Mouse (Mus musculus) kidney, postnatal 36 days (tissue): ENCODE results near the gene Dhx8.
A peak's percentile ranks its signal among the peaks of the same experiment; 100 is the strongest.

Experiments used
- DNase-seq, 2 experiments: peaks; one replicate each; pipeline ENCODE4 v3.0.0; 2021 to 2022; ENCODE audit warnings: mixed read lengths in 2 of 2

Dhx8 gene

DNA sequence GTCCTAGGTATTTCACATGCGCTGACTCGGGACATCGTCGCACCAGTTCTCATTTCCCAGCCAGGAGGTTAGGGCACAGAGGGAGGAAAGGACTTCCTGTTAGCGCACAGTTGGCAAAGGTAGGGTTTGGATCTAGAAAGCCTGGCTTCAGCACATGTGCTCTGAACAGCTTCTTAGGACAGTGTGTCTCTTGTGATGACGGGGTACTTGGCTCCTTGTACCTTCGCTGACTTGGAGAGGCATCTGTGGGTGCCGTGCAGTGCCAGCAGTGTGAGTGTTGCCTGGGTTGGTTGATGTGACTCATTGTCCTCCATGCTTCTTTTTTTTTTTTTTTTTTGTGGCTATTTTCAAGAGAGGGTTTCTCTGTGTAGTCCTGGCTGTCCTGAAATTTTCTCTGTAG is 23.9 kb downstream of the Dhx8 start:
- DNase-seq = no peak

DNA sequence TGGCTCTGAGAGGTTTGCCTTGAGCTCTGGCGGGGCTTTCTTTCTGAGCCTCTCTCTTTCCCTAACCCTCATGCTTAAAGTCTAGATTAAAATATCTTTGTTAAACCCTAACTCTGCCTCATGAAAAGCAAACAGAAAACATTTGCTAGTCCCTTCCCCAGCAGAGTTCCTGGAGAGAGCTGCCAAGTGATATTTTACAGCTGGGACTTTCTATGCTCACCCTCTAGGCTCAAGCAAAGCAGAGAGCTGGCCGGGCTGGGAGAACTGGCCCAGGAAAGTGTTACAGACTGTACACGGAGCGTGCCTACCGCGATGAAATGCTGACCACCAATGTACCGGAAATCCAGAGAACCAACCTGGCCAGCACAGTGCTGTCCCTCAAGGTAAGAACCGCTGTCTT is 24.6 kb downstream of the Dhx8 start:
- DNase-seq = no peak

DNA sequence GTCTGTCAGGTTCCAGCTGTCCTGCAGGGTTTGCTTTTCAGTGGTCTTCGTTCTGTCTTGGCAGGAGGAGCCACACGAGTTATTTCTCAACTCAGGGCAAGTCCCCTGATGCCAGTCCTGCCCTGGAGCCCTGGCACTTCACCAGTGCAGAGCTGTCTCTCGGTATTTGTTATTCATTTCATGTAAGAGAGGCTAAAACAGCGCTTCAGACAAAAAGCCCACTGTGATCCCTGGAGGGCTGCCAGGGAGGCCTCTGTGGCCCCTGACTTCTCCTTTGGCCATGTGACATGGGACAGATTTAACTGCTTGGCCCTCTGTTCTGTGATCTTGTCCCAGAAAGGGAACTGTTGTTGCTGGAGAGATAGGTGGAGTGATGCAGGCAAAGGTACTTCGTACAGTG is 25.7 kb downstream of the Dhx8 start:
- no peak for DNase-seq

DNA sequence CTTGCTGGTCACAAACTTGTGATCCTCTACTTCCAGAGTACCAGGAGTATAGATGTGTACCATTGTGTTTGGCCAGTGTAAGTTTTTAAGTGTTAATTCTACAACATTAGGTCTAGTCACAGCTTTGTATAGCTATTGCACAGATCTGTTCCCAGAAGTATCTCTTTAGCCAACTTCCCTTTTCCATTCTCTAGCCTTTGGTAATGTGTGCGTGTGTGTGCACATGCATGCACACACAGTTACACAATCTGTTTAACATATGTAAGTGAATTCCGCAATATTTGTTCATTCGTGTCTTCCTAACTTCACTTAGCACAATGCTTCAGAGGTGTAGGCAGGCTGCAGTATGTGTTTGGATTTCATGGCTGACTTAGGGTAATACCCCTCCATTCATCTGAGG is 26.8 kb downstream of the Dhx8 start:
- DNase-seq = no peak

DNA sequence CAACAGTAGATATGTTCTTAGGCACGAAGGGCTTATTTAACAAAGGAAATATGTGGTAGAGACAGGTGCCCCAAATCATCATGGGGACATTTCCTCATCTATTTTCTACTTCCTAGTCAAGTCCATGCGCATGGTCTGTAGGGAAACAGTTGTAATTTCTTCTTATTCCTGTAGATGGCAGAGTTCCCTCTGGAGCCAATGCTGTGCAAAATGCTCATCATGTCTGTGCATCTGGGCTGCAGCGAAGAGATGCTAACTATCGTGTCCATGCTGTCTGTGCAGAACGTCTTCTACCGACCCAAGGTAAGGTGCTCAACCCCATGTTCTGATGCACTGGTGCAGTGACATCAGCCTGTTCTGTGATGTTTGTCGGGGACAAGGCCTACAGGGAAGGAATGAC is 31.0 kb downstream of the Dhx8 start:
- peak in 1 of 2 experiments; percentile 38 for DNase-seq

DNA sequence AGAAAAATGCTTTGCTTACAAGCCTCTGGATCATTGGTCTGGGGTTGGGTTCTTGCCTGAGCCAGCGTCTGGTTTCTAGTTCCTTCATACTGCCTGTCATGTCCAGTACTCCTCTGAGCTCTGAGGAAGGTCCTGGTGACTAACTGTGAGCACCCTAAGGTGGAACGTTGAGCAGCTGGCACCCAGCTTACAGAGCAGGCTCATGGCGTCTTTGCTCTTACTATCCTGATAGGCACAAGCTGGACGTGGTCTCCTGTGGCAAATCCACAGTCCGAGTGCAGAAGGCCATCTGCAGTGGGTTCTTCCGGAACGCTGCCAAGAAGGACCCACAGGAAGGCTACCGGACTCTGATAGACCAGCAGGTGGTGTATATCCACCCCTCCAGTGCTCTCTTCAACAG is 31.8 kb downstream of the Dhx8 start:
- DNase-seq = no peak

DNA sequence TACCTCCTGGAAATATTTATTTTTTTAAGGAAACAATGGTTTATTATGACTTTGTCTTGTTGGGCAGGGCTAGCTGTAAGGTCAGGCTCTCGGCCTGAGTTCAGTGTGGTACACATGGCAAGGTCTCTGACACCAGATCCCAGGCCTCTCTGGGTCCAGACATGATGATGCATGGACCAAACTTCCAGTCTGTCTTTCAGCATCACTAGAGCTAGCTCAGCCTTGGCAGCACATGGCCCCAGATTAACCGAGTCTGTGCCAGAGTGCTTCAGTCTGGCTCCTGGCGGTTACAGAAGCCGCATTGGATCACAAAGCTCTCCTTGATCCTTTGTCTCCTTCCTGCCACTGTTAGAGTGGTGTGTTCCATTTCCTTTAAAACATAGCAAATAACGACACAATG is 34.6 kb downstream of the Dhx8 start:
- no peak for DNase-seq

DNA sequence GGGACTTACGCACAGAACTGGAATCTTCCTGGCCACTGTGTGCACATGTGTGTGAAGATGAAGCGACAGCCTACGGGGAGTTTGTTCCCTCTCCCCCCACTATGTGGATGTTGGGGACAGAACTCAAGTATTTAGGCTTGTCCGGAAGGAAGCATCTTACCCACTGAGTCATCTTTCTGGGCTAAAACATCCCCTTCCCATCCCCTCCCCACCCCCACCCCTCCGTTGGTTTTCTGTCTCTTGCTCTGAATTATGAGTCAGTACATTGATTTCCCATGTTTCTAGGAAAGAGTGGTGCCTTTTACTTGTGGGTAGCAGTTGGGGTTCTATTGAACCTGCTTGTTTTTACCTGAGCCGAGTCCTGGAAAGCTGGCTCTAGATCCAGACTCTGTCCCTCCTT is 36.0 kb downstream of the Dhx8 start:
- no peak for DNase-seq

DNA sequence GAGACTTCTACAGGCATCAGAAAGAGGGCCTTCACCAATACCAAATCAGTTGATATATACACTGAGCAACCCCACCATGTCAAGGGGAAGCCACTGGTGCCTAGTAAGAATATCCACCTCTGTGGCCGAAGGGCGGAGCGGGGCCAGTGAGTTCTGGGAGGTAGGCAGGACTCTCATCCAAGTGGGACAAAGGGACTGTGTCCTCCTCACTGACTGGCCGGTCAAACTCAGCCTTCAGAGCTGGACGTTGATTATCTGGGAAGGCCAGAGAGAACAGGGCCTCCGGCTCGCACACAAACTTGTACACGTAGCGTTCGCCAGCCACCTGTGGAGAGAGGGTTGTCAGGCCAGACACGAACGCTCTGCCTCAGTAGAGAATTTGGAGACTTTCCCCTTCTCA is 37.5 kb downstream of the Dhx8 start:
- DNase-seq = no peak

DNA sequence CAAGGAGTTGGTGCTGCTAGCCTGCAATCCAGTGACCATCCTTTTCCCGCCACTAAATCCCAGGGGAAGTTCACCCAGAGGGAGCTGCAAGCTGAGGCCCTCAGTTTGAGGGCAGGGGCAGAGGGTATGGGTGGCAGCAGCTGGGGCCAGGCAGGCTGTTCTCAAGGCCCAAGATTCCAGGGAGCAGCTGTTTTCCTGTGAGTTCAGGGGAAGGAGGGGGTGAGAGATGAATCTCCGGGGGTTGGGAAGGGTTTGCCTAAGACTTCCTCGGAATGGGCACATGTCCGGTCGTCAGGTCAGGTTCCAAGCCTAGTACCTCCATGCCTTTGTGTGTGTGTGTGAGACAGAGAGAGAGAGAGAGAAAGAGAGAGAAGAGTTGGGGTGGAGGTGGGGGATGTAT is 39.3 kb downstream of the Dhx8 start:
- no peak for DNase-seq

DNA sequence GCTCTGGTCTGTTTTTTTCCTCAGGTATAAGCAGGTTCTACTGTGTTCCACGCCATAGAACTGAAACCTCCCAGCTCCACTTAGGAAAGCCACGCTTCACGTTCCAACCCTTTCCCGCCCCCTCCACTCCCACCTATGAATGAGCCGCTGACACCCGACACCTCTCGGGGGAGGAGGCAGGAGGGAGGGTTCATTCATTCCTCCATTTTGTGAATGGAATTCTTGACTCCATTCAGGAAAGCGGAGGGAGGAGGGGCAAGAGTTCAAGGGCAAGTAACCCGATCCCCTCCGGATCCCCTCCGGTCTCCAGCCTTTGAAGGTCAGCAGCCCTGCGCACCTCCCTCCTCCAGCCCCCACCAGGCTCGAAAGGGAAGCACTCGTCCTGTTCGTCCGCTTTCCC is 39.7 kb downstream of the Dhx8 start:
- DNase-seq = peak; percentile 68 to 71

DNA sequence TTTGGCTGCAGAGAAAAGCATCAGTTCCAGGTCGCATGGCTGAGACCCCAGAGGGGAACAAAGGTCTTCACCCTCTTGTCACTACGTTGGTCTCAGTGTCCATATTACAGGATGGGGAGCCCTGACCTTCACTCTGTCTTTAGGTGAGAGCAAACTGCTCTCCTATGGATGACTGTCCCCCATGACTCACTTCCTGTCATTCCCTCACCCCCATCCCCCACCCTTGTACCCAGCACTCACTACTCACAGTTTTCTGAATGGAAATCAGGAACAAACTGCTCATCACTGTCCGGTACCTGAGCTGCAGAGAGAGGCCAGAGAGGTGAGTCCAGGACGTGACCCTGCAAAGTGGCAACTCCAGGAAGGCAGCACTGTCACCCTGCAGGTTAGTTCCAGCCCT is 44.1 kb downstream of the Dhx8 start:
- DNase-seq = no peak

DNA sequence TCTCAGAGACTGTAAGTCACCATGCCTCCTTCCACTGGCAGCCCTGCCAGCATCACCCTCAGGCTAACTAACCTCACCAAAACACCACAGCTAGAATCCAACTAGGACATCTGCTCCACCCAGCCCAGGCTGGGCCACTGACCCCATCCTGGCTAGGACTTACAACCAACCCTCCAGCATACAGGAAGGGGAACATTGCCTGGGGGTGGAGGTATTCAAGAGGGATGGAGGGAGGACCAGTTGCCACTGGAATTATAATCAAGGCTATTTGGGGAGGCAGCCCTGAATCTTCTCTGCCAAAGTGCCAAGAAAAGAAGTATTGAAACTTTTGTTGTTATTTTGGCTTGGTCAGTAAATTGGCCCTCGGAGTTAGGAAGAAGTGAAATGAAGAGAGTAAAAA is 50.4 kb downstream of the Dhx8 start:
- no peak for DNase-seq

DNA sequence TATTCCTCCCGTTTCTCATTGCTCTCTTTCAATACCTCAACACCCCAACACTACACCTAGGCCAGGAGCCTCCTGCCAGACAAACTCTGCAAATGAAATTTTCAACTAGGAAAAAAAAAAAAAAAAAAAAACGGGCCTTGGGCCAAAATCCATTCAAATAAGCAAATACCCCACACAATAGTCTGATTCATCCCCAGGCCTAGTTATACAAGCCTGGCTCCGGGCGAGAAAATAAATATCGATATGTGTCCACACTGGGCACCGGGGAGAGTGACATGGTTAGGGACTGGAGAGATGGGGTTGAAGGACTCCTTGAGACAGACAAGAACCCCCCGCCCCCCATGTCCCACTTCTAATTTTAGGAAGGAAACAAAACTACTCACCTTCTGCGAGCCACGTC is 50.9 kb downstream of the Dhx8 start:
- no peak for DNase-seq

DNA sequence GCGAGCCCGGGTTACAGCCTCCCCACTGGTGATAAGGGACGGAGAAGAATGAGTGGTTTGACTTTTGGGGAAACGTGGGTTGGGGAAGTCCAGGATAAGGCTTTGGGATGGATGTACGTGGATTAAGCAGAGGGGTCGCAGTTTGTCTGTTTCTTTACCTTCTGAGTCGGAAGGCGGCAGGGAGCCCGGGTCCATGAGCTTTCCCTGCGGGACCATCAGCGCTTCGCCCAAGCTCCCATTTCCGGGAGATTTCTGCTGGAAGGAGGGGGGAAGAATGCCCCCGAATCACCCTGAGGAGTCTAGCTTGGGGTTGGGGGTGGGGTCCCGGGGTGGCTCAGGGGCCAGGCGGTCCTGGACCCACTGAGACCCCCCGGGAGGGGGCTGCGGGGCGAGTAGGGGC is 51.4 kb downstream of the Dhx8 start:
- DNase-seq = no peak

DNA sequence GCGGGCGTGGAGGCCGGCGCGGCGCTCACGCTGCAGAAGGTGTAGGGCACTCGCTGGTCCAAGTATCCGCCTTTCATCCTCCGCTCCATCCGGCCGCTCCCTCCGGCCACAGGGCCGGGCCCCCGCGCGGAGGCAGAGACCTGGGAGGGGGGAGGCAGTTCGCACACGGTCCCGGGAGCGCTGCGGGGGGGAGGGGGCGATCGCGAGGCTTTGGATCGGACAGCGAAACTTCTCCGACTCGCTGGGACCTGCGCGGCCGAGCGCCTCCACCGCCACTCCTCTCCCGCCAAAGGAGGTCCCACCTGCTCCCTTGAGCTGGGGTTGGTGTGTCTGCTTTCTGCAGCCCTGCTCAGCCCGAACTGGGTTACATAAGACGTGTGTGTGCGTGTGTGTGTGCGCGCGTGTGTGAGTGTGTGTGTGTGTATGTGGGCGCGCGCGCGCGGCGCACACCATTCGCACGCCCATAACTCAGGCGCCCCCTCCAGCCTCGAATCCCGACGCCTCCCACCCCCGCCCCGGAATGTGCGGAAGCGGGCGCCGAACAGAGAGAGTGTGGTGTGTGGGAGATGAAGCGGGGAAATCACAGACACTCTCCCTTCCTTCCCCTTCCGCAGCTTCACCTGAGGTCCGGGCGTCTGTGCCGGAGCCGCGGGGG is 51.9 kb downstream of the Dhx8 start:
- DNase-seq = peak in 1 of 2 experiments; percentile 26

DNA sequence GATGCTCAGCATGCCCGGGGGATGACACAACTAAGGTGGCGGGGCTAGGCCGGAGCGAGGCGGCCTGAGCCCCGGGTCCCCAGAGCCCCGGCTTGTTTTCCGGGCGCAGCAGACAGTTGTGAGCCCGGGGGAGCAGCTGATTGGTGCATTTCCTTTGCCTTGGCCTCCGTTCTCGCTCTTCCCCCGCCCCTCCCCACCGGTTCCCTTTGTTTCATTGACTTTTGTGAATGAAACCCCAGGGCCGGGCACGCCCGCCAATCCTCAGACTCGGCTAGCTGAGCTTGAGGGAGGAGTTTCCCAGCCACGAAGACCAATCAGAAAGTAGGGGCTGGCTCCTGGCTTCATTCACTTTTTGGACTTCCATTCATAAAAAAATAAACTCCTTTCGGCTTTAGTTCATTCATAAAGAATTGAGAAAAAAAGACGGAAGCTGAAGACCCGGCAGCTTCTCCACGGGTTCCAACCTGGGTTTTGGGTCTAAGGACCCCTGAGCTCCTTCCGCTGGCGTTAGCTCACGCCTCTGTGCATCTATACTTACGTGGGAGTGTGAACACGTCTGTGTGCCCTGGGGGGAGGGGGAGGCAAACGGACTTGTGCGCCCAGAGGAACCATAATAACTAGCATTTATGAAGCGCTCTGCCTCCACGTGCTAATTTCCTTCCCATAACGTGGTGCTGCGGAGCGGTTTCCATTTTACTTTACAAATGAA is 52.6 kb downstream of the Dhx8 start, which contains the start of gene Etv4:
Gene Etv4, minus strand, starts transcription at position 229 of the 709 bp plus-strand sequence.
- peak; percentile 81 to 87 for DNase-seq

DNA sequence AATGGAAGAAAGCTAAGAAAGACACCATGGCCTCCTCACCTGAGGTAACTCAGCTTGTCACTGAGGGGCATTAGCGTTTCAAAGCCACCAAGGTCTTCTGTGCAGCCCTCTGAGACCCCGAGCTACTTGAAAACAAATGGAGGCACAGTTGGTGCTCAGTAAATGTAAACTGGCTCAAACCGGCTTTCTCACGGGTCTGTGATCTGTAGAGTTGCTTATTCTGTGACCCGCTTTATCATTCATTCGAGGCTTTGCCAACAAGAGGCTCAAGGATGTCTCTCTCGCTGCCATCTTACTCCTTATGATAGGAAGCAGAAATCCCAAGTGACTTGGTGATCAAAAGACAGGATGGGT is 53.1 kb downstream of the Dhx8 start:
- DNase-seq = no peak

DNA sequence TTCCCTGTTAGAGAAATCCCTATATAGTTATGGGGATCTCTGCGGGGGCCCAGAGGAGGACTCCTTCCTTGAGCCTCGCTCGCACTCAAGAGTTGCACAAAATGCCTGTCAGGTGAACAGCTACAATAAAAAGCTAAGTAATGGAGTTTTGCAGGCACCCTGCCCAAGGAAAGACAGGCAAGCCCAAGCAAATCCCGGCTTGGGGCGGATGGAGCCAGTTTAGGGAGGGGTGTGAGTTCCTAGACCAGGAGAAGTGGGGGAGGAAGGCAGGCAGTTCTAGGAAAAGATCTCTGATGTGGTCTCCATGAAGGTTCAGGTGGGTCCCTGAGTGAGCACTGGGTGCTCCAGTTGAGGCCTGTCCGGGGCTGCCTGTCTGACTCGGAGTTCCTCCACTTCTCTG is 53.9 kb downstream of the Dhx8 start:
- peak; percentile 70 to 71 for DNase-seq

DNA sequence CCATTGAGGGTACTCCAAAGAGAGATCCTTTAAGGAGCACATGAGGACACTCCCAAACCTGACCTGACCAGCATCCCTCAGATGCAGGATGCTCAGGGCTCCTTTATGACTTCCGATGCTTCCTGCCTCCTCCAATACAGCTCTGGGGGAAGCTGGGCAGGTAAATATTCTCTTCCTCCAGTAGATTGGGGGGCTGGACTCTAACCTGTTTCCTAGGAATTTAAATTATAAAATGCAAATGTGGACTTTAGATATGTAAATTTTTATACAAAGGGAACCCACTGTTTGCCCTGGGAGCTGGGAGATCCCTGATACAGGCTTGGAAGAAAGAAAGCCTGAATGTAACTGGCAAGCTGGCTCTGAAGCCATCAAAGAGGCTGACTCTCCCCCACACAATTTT is 54.7 kb downstream of the Dhx8 start:
- DNase-seq = no peak

DNA sequence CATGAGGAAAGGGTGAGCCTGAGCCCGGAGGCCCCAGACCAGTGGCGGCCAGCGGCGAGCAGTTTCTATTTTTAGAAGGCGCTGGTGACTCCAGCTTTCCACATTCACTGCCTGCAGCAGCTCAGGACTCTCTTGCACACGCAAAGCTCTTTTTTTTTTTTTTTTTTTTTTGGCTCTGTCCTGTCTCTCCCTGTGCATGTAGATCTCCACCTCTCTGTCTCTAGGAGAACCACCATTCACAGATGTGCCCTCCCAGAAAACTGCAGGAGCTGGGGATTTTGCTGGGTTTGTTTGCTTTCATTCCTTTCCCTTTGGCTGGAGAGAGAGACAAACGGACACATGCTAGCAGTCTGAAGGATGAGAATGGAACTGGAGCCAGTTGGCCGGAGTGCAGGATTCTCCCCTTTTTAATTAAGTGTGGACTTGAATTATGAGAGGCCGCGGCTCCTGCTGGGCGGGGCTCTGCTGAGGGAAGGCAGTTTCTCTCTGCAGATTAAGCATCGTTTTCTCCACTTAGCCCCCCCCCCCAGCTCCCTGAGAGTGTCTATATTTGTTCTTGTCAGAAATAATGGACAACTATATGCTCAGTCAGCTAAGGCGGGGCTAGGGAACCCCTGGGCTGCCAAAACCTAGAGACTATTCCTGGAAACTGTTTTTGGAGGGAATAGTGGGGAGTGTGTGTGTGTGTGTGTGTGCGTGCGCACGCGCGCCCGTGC is 58.2 kb downstream of the Dhx8 start:
- peak; percentile 28 to 48 for DNase-seq

DNA sequence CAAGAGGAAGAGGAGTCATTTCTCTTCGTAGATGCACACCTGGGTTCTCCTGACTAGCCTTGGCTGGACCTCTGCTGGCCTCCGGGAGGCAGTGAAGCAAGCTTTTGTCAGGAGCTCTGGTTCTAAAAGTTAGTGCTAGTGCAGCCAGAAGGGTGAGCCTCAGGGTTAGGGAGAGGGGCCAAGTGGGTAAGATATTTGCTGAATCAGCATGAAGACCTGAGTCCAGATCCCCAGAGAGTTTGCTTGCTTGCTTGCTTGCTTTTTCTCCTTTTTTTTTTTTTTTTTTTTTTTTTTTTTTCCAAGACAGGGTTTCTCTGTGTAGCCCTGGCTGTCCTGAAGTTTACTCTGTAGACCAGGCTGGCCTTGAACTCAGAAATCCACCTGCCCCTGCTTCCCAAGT is 64.6 kb downstream of the Dhx8 start:
- no peak for DNase-seq

DNA sequence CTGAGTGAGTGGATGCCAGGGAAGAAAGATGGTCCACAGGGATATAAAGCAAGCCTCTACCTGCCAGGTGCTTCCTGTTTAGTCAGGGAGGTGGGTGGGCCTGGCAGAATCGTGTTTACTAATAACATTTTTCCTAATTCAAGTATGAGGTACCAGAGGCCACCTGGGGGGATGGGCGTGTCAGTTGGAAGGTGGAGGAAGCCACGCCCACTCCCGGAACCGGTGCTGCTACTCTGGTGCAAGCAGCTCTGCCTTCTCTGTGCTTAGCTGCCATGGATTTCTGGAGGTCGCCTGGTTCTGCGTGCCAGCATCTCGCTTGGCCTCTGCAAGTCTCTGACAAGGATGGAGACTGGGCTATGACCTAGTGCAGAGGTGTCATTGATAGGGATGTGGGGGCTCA is 65.4 kb downstream of the Dhx8 start:
- peak in 1 of 2 experiments; percentile 32 for DNase-seq

DNA sequence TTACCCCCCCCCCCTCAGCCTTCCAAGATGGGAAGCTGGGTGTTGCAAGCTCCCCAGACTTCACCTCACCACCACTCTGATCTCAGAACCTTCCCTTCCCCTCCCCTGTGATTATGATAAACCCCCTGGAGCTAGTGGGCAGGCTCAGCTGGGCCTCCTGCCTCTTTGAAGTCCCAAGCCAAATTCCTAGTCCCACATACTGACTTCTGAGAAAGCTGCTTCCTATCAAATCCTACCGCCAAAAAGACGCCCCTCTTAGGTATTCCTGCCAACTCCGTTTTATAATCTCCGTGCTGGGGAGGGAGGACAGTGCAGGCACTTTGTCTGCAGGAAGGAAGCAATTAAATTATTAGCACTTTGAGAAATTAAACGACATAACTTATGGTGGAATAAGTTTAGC is 68.7 kb downstream of the Dhx8 start:
- DNase-seq = no peak
